Mouse (Mus musculus) megakaryocyte, embryonic 14.5 days (primary cell): ENCODE data around the gene Abca4.

ENCODE experiments used
- FLI1 ChIP-seq: IDR thresholded peaks from 2 replicates; pipeline ENCODE4 v1.6.1; 2012; ENCODE audit warnings: low read length, inconsistent platforms, mixed read lengths
- GATA1 ChIP-seq: IDR thresholded peaks from 3 replicates; pipeline ENCODE4 v1.6.1; 2012; ENCODE audit warnings: mixed read lengths, low read length, inconsistent platforms, borderline replicate concordance

- TF ChIP-seq GATA1 (no peak), FLI1 (no peak)
Observed at GRCm38 (mm10) chr3:122184109-122184508, 139.9 kb downstream of the Abca4 start.
